Mouse (Mus musculus): ENCODE measurements at regions not wholly inside any gene's neighbourhood (a gene's known extent, or its start where the extent isn't known, plus 50 kb on each side); places are given as distances from the start of the nearest gene placed in this dataset.

GRCm38 (mm10) chr11:114425447-114425846 is 242.9 kb upstream of the Rpl38 start:
- no peak for DNase-seq

DNA sequence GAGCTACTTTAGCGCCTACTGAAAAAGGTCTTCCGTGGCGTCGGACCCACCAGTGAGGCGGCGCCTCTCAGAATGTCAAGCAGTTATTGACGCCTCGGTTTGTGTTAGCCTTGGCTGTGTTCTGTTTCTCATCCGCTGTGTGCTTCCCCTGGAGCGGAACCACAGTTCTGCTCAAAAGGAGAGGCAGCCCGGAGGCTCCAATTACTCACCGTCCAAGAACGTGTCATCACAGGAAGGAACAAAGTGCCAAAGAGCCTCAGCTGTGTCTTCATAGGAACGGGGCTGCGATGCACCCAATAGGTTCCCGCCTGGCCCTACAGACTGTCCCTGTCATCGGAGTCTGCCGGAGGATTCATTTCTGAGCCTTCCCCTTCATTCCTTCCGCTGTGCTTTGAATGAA is 245.0 kb upstream of the Rpl38 start:
- peak; percentile 7 for DNase-seq

DNA sequence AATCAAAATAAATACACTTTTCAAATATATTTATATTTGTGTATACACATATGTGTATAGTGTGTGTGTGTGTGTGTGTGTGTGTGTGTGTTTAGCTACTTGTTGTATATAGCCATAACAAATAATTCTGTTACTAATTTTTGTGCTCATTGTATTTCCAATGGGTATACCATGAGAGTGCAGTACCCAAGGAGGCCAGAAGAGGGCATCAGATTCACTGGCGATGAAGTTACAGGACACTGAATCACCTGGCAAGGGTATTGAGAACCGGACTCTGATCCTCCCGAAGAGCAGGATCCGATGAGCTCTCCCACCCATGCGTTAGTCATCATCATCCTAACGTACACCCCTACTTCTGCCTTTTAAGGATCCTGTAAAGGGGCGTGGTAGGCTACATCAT is 249.3 kb upstream of the Rpl38 start:
- DNase-seq: no peak

- DNase-seq: peak; percentile 22
Measured at GRCm38 (mm10) chr11:114416168-114416567, 252.2 kb upstream of the Rpl38 start.

GRCm38 (mm10) chr11:114404401-114404800 is 263.9 kb upstream of the Rpl38 start:
- no peak for DNase-seq

DNA sequence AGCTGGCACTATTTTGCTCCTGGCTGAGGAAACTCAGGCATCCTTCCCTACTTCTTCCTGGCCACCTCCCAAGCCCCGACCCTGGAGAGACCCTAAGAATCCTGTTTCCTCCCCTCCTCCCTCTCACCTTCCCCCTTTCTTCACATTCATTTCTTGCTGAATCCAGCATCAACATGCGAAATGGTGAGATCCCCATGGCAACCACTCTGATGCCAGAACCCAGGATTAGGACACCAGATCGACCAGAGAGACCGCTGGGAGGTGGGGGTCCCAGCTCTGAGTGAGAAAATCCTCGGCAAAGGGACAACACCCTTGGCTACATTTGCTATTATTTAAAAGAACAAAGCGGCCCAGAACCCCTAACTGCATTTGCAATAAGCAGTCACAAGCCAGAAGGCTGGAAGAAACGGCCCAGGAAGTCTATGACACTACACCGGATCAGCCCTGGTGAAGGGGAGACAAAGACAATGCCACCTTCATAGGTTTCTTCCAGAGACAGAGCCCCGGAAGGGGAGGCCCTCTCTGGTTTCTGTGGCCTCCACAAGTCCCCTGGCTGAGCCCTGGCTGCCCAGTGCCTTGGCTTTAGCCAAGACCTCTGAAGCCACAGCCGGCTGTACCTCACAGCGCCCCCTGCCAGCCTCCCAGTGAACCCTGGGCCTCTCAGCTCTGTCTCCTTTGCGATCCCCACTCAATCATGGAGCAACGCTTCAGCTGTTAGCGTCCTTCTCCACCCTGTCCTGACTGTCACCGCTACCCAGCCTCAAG is 265.6 kb upstream of the Rpl38 start:
- DNase-seq: peak; percentile 37

- DNase-seq: no peak
Measured at GRCm38 (mm10) chr11:114400701-114401100, 267.6 kb upstream of the Rpl38 start.

DNA sequence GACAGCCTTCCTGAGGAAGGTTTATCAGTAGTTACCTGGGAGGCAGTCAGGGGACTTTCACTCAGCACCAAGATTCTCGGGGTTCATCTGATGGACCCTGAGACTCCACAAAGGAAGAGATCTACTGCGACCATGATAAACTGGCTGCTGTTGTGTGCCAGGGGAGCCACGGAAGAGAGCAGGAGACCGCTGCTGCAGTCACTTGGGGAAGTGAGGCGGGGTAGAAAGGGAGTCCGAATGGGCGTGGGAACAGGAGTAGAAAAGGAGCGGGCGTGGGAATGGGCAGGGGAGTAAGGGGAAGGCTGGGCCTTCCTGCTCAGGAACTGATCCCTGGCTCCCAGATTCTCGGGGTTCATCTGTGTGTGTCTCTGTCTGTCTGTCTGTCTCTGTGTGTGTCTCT is 276.2 kb upstream of the Rpl38 start:
- DNase-seq: no peak

DNA sequence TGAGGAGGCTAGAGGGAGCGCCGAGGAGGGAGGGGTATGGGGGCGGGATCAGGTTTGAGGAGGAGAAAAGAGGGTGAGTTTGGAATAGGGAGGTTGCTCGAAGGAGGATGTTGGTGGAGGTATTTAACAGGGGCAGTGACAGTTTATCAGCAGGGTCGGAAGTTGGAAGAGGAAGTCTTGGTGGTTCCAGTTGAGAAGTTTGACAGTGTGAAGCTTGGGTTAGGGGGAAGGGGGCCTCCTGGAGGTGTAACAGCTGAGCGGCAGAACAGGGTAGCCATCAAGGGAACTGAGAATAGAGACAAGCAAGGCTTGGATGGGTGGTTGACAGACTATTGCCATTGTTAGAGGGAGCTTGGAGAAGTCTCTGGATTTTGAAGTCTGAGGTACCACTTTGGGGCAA is 276.8 kb upstream of the Rpl38 start:
- DNase-seq: no peak

- DNase-seq: no peak
Measured at GRCm38 (mm10) chr11:114387091-114387490, 281.2 kb upstream of the Rpl38 start.

GRCm38 (mm10) chr11:114379411-114379824 is 288.9 kb upstream of the Rpl38 start:
- no peak for DNase-seq

DNA sequence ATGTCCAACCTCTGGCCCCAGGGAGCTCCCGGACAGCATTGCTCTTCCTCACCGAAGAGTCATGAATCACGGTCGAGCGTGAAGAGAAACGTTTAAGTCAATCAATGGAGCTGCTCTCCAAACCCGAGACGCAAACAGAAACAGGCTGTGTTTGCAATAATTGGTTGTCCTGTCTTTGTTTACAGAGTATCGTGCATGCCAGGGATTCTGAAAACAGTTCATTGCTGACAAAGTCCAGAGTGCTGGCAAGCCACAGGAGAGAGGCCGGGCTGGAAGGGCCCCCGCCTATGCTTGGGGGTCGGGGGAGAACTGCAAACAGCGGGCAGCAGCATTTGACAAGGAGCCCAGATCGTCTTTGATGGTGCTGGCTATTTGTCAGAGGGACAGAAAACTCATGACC is 292.4 kb upstream of the Rpl38 start:
- peak; percentile 20 for DNase-seq

GRCm38 (mm10) chr11:114370708-114371107 is 297.6 kb upstream of the Rpl38 start:
- no peak for DNase-seq

DNA sequence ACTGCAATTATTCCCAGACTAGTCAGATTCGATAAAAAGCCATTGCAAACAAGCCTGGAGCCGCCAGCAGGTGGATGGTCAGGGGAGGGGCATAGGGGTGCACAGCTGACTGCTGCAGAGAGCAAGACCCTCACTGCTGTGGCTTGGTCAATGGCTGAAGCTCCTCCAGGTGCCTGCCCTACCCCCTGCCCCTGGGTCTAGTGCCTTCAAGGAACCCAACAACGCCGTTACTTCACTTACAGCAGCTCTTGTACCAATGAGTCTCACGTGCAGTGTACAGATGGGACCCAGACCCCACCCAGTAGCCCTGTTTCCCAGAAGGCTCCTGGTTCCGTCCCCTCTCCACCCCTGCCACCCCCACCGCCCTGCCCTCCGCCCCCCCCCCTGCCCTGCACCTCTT is 300.5 kb upstream of the Rpl38 start:
- no peak for DNase-seq

DNA sequence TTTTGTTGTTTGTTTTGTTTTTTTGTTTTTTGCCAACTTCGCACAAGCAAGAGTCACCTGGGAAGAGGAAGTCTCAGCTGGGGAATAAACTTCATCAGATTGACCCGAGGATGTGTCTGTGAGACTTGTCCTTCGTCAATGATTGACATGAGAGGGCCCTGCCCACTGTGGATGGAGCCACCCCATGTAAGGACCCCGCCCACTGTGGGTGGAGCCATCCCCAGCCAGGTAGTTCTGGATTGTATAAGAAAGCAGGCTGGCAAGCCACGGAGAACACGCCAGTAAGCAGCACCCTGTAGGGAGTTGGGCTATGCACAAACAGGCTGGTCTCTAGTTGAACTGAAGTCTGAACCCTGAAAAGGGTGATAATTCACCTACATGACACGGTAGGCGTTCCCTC is 294.1 kb upstream of the Sdk2 start:
- DNase-seq: no peak

- no peak for DNase-seq
Measured at GRCm38 (mm10) chr11:114360321-114360720, 293.5 kb upstream of the Sdk2 start.

- DNase-seq: peak; percentile 8
Measured at GRCm38 (mm10) chr11:114352146-114352795, 285.4 kb upstream of the Sdk2 start.

DNA sequence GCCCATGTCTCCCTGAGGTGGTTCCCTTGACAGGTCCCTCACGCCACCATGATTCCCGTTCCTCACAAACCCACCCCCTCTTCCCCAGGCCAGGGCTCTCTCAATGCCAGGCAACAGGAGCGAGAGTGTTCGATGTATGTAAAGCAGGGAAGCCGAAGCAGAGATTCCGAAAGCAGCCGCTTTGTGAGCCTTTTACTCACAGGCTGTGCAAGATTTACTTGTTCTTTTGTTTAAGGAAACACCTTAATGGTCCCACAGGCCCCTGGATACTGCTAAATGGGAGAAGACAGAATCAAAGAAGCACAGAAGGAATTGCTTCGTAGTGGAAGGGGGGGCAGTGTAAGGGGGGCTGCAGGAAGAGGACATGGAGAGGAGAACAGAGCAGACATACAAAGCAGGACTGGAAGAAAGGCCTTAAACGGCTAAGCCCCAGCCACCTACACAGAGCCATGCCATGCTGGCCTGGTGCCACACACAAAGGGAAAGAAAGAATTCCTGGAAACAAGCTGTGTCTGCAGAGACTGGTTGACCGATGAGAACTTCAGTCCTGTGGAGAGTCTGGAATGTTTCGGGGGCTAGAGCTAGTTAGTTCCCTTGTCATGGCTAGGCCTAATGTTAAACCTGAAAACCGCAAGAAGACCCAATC is 270.1 kb upstream of the Sdk2 start:
- peak; percentile 19 for DNase-seq

DNA sequence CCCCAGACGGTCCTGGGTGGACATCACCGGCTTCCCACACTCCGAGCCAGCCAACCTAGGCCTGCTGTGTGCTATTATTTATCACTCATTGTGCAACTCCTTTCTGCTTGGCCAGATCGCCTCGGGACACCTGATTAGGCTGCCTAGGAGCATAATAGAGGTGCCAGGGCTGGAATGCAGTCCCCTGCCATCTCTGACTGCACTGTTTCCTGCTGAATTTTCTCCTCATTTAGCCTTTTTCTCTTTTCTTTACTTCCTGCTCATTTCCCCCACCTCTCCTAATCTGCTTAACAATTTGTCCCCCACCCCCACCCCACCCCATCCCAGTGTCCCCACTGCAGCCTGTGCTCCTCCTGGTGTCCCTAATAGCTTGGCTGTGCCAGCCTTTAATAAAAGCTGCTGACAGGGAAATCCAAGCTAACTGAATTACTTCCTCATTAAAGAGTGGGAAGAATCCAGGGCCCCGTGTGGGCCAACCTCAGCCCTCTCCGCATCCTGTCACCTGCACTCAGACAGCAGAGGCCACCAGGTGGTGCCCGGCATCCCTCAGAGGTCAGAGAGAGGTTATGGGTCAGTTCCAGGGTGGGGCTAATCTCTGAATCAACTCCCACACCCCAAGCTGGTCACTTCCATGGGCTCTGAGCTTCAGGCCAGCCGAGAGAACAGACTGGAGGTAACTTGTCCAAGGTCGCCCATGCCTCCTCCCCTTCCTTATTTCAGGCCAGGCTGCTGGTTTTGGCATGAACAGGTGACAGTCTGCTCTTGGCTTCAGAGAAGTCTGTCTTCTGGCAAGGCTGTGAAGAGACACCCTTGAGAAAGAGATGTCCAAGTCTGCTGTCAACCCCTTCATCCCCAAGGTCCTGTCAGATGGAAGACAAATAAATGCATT is 269.3 kb upstream of the Sdk2 start:
- DNase-seq: no peak

DNA sequence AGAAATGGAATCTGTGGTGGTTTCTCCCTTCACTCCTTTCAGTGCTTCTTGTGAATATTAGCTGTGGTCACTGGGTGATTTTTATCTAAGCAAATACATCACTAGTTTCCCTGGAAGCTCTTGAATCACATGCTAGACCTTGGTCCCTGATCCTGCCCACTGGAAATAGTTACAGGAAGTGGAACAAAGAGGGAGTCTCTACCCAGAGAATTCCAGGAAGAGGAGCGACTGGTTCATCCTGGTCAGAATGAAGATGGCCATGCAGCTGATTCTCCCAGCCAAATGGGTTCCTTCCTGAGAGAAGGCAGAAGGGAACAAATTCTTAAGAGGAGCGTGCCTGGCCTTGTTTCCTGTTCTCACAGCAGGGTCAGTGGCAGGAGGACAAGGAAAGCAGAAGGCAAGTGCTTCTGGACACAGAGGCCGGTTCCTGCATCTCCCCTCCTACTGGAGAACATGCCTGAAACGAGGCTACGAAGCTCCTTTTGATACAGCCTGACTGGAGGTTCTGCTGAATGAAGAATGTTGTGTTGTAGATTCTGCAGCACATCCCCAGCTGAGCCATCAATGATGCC is 264.8 kb upstream of the Sdk2 start:
- DNase-seq: no peak

DNA sequence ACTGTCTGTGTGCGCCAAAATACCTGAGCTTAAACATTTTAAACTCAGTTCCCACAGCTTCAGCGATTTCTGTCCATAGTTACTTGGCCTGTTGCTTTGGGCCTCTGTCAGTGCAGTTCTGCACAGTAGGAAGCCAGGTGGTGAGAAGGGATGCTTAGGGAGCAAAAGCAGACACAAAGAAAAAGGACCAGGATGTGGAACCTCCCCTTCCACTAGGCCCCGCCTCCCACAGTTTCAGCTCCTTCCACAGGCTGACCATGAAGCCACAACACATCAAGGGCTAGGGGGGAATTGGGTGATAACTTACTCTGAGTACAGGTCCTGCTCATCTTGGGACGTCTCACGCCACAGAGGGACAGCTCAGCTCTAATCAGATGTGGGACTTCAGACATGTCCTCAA is 263.5 kb upstream of the Sdk2 start:
- DNase-seq: no peak

DNA sequence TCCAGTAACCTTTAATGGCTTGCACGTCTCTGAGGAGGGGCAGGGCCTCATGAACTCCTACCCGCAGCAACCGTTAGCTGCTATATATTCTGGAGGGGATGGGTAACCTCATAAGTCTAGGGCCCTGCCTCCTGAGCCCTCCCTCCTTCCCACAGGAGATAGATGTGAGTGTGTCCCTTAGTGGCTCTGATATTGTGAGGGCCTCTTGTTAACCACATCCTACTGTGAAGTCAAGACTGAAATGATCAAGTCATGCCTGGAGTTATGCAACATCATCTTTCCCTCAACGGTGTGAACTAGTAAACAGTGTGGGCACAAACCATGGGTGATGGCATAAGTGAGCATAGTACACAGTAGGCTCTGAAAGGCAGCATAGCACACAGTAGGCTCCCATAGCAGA is 255.8 kb upstream of the Sdk2 start:
- DNase-seq: no peak

DNA sequence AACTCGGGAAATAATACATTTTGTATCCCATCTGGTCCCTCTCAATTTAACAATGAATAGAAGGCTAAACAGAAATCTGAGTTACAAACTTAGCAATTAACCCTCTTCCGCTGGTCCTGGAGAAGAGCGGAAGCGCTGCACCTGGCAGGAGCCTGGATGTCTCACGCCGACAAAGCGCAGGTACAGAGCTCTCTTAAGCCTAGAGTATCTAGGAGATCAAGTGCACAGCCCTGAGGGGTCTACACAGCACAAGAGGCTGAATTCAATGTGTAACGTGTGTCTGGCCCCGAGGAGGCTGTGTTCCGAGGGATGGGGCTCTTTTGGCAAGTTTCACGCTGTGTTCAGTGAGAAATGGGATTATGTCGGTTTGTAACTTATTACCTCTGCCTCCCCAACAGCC is 255.1 kb upstream of the Sdk2 start:
- DNase-seq: no peak

All from lung, postnatal 14 days (tissue).